Mouse (Mus musculus) bone marrow macrophage, adult 2 months (primary cell): ENCODE data around the gene Gapvd1.

ENCODE experiments used
- CTCF ChIP-seq: IDR thresholded peaks from 2 replicates; pipeline ENCODE4 v1.5.1; 2012; ENCODE audit warnings: low read depth, mild to moderate bottlenecking, low read length, moderate library complexity
- POLR2A ChIP-seq: IDR thresholded peaks from 2 replicates; pipeline ENCODE4 v1.6.1; 2012; ENCODE audit warnings: mild to moderate bottlenecking, low read depth, low read length, borderline replicate concordance

DNA sequence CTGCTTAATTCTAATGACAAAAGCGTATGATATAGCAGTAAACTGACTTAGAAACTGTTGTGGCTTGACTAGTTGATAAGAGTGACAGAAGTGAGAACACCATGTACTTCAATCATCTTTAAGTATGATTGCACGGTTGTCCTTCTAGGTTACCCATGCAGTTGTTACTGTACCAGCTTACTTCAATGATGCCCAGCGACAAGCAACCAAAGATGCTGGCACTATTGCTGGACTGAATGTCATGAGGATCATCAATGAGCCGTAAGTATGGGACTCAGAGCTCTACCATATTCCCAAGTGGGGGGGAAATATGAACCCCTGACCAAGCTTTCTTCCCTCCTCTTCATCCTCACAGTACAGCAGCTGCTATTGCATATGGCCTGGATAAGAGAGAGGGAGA, 18.6 kb upstream of the Gapvd1 start:
- TF ChIP-seq POLR2A, result no peak
- no peak for TF ChIP-seq CTCF
